Mouse (Mus musculus): ENCODE measurements around the gene Gm17087. TPM values are rescaled to one million over a fixed set of nuclear protein-coding genes. Genes with fewer than 3 reads are reported as not detected.

The Gm17087 gene
- polyA plus RNA-seq, 1 experiment from 2014 or later, result not detected

DNA sequence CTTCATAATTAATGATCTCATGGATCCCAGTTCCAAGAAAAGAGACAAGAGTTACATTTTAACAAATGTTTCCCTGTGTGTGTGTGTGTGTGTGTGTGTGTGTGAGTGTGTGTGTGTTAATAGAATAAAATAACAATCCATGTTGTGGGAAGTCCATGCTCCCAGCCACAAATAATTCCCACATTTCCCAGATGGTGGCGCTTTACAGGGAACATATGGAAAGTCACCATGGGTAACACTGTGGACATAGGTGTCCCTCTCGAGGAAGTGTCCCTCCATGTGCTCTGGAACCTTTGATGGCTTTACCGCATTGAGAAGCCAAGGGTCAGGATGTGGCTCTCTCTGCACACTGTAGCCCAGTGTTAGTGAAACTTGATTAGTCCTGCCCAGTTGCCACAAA is 38.1 kb downstream of the Gm17087 start:
- Histone ChIP-seq H3K4me2 (replicated peaks; ENCODE audit: low read depth, low read length) (no peak overlapping the region), H3K36me3 (ENCODE audit: control insufficient read depth, insufficient read depth, low read length) (no peaks in the 10 kb centered on the region), H3K27me3 (ENCODE audit: control insufficient read depth, insufficient read depth, low read length) (peaks cover 23% of the 10 kb centered on the region), H3K9ac (ENCODE audit: low read depth, low read length) (no peak overlapping the region), H3K4me1 (replicated peaks; ENCODE audit: control insufficient read depth, insufficient read depth, low read length) (peaks cover 6% of the 10 kb centered on the region), H3K9me3 (ENCODE audit: control insufficient read depth, low read length) (no peaks in the 10 kb centered on the region), H3K27ac (ENCODE audit: low read depth, low read length) (no peak overlapping the region), H3K4me3 (ENCODE audit: low read depth, low read length) (no peak overlapping the region)
- WGBS, result 76% methylated on average over 3 of the region's 3 CpGs
- no peak for ATAC-seq (ENCODE audit: low FRiP score)
- no peak for DNase-seq (ENCODE audit: low spot score)

DNA sequence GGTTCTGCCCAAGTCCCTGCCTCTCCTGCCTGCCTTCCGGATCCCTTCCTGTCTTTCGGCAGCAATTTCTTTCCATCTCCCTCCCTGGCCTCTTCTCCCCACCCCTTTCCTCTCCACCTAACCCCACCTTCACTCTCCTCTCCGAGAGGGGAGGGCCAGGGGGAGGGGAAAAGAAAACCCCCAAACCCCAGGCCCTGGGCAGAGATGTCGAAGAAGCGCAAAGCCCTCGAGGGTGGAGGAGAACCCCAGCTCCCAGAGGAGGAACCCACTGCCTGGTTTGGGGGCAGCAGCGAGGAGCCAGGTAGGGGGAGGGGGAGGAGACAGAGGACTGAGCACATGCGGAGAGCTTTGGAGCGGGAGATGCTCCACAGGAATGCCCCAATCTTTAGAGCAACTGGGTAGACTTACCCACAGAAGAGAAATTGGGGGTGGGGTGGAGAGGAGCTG is 39.9 kb downstream of the Gm17087 start:
- 16% methylated on average over 9 of the region's 9 CpGs for WGBS
- peaks cover 26% of the 10 kb centered on the region for H3K27me3 ChIP-seq (ENCODE audit: control insufficient read depth, insufficient read depth, low read length)
- ATAC-seq (ENCODE audit: low FRiP score) (no peak), DNase-seq (ENCODE audit: low spot score) (no peak)
- H3K27ac ChIP-seq (ENCODE audit: low read depth, low read length), result no peak overlapping the region
- no peak overlapping the region for H3K4me3 ChIP-seq (ENCODE audit: low read depth, low read length)
- no peak overlapping the region for H3K9ac ChIP-seq (ENCODE audit: low read depth, low read length)
- H3K9me3 ChIP-seq (ENCODE audit: control insufficient read depth, low read length), result no peaks in the 10 kb centered on the region
- no peaks in the 10 kb centered on the region for H3K36me3 ChIP-seq (ENCODE audit: control insufficient read depth, insufficient read depth, low read length)
- peaks cover 6% of the 10 kb centered on the region for H3K4me1 ChIP-seq (replicated peaks; ENCODE audit: control insufficient read depth, insufficient read depth, low read length)
- H3K4me2 ChIP-seq (replicated peaks; ENCODE audit: low read depth, low read length), result no peak overlapping the region

DNA sequence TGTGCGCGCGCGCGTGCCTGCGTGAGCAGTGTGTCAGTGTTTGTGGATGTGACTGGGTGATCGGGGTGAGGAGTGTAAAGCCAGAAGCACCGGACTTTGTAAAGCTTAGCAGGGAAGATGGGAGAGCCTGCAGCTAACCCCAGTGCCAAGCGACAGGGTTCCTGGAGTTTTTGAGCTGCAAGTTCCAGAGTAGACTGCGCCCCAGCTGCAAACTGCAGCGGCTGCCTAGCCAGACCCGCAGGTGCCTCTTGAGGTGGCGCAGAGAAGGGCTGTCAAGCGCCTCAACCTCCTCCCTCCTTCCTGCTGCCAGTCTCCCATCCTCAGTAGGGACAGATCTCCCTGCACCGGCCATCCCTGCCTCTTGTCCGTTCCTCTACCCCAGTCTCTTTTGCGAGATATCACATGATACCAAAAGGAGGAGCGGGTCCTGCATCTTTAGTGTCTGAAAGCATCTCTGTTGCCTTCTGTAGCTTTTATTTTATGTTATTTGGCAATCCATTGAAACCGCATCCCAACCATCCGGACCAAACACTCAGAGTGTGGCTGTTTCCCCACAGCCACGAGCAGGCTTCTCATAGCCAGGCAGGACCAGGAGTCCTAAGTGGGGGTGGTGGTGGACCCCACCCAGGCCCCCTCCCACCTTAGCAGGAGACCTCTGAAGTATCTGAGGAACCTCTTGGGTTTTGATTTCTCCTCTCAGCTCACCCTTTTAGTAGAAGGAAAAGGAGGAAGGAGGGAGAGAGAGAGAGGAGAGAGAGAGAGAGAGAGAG is 40.6 kb downstream of the Gm17087 start:
- Histone ChIP-seq H3K36me3 (ENCODE audit: control insufficient read depth, insufficient read depth, low read length) (no peaks in the 10 kb centered on the region), H3K27me3 (ENCODE audit: control insufficient read depth, insufficient read depth, low read length) (peaks cover 26% of the 10 kb centered on the region), H3K4me3 (ENCODE audit: low read depth, low read length) (peak overlapping the region; percentile 17; the same call in 1 of the 2 replicates), H3K9ac (ENCODE audit: low read depth, low read length) (no peak overlapping the region), H3K4me2 (replicated peaks; ENCODE audit: low read depth, low read length) (peak overlapping the region; percentile 33; the same call in 1 of the 2 replicates), H3K4me1 (replicated peaks; ENCODE audit: control insufficient read depth, insufficient read depth, low read length) (peaks cover 6% of the 10 kb centered on the region), H3K9me3 (ENCODE audit: control insufficient read depth, low read length) (no peaks in the 10 kb centered on the region), H3K27ac (ENCODE audit: low read depth, low read length) (no peak overlapping the region)
- WGBS, result 6% methylated on average over 21 of the region's 21 CpGs
- ATAC-seq (ENCODE audit: low FRiP score), result no peak
- DNase-seq (ENCODE audit: low spot score), result peak; percentile 46

DNA sequence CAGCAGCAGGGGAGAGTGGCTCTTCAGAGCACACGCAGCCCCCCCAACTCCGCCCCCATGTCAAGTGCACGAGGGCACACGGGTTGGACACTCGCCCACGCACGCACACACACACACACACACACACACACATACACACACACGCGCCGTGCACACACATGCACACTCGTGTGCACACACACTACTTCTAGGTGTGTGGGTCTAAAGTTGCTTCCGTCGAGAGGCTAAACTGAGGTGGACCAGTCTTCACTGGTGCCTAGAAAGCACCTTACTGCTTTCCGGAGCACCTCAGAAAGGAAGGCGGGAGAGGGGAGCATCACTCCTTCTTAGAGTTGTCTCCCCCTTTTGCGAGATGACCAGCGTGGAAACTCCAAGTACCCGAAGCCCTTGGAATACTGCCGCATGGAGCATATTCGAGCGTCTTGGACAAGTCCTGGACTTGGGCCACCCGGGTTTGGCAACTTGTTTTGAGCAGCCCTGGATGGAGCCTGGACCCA is 41.5 kb downstream of the Gm17087 start, which contains the start of gene Pde10a:
Gene Pde10a, plus strand, starts transcription at position 148 of the 497 bp plus-strand sequence.
- H3K27ac ChIP-seq (ENCODE audit: low read depth, low read length), result no peak within 1 kb of the TSS
- peaks cover 6% of the 10 kb centered on the region for H3K4me1 ChIP-seq (replicated peaks; ENCODE audit: control insufficient read depth, insufficient read depth, low read length)
- H3K4me2 ChIP-seq (replicated peaks; ENCODE audit: low read depth, low read length), result peak within 1 kb of the TSS; percentile 92
- peak within 1 kb of the TSS; percentile 51 for H3K4me3 ChIP-seq (ENCODE audit: low read depth, low read length)
- no peaks in the 10 kb centered on the region for H3K36me3 ChIP-seq (ENCODE audit: control insufficient read depth, insufficient read depth, low read length)
- peak; percentile 53 for DNase-seq (ENCODE audit: low spot score)
- WGBS, result 2% methylated on average over 22 of the region's 22 CpGs
- H3K27me3 ChIP-seq (ENCODE audit: control insufficient read depth, insufficient read depth, low read length), result peaks cover 26% of the 10 kb centered on the region
- peak; percentile 75 for ATAC-seq (ENCODE audit: low FRiP score)
- no peaks in the 10 kb centered on the region for H3K9me3 ChIP-seq (ENCODE audit: control insufficient read depth, low read length)
- H3K9ac ChIP-seq (ENCODE audit: low read depth, low read length), result peak within 1 kb of the TSS; percentile 68

DNA sequence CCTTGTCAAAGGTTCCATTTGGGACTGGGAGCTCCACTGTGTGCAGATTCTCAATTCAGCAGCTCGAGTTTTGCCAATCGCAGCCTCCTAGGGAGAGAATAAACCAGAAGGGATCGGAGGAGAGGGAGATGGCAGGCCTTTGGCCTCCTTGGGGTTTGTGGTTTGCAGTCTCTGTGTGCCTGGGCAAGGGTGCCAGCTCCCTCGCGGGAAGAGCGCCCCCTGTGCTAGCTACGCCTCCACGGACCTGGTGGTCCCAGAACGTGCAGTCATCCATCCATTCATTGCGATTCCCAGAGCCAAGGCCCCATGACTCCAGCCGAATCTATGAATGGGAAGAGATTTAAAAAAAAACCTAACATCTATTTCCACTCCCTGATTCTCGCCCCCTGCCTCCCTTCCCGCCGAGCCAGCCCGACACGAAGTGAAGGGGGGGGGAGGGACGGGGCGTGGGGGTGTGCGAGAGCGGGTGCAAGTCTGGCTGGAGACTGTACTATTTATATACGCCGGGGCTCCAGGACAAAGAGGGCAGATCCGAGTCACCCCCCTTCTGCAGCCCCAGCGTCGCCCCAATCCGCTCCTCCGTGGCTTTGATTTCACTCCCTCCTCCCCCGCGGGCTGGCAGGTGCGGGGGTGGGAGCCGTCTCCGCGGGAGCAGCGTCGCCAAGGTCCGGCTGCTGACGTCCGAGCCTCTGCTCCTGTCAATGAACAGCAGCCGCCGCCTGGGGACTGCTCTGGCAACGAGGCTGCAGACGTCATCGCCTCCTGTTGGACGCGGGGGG is 42.2 kb downstream of the Gm17087 start:
- Histone ChIP-seq H3K4me2 (replicated peaks; ENCODE audit: low read depth, low read length) (peak overlapping the region; percentile 92), H3K27ac (ENCODE audit: low read depth, low read length) (no peak overlapping the region), H3K9ac (ENCODE audit: low read depth, low read length) (peak overlapping the region; percentile 68), H3K27me3 (ENCODE audit: control insufficient read depth, insufficient read depth, low read length) (peaks cover 26% of the 10 kb centered on the region), H3K9me3 (ENCODE audit: control insufficient read depth, low read length) (no peaks in the 10 kb centered on the region), H3K36me3 (ENCODE audit: control insufficient read depth, insufficient read depth, low read length) (no peaks in the 10 kb centered on the region), H3K4me1 (replicated peaks; ENCODE audit: control insufficient read depth, insufficient read depth, low read length) (peaks cover 6% of the 10 kb centered on the region), H3K4me3 (ENCODE audit: low read depth, low read length) (peak overlapping the region; percentile 51)
- 2% methylated on average over 34 of the region's 45 CpGs for WGBS
- ATAC-seq (ENCODE audit: low FRiP score), result peak; percentile 91
- DNase-seq (ENCODE audit: low spot score), result peak; percentile 81

DNA sequence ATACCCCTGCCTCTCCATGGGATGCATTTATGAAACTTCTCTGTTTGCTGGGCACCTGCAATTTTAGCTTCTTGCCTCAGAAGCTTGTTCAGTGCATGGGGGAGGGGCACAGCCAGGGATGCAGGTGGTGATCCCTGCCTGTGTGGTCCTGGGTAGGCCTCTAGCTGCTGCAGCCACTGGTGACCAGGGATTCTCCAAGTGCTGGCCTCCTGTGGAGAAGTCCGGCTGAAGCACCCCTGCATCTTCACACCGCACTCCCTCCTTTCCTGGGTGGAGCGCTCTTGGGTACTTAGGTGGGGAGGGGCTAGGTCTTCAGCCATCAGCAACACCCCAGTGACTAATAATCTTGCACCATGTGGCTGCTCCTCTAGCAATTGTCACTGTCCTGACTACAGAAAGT is 42.8 kb downstream of the Gm17087 start:
- Histone ChIP-seq H3K4me2 (replicated peaks; ENCODE audit: low read depth, low read length) (peak overlapping the region; percentile 92), H3K4me1 (replicated peaks; ENCODE audit: control insufficient read depth, insufficient read depth, low read length) (peaks cover 6% of the 10 kb centered on the region), H3K9ac (ENCODE audit: low read depth, low read length) (peak overlapping the region; percentile 68), H3K4me3 (ENCODE audit: low read depth, low read length) (peak overlapping the region; percentile 51), H3K9me3 (ENCODE audit: control insufficient read depth, low read length) (no peaks in the 10 kb centered on the region), H3K27me3 (ENCODE audit: control insufficient read depth, insufficient read depth, low read length) (peaks cover 26% of the 10 kb centered on the region), H3K27ac (ENCODE audit: low read depth, low read length) (no peak overlapping the region), H3K36me3 (ENCODE audit: control insufficient read depth, insufficient read depth, low read length) (no peaks in the 10 kb centered on the region)
- 24% methylated on average over 3 of the region's 3 CpGs for WGBS
- DNase-seq (ENCODE audit: low spot score), result no peak
- peak; percentile 30; the same call in 1 of the 2 replicates for ATAC-seq (ENCODE audit: low FRiP score)

DNA sequence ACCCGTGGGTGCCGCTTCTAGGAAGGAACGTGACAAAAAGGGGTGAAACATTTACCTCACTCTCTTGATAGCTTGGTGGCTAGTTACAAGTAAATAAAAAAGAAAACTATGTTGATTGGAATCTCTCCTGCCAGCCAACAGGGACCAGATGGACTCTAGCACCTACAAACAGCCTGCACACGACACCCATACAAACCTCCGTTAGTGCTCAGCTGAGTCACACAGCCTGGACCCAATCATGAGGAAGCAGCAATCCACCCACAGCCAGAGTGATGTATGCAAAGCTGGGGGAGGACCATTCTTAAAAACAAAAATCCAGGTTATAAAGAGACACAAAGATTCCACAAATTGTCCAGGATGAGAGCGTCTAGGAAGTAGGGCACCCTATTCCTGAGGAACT is 50.7 kb downstream of the Gm17087 start:
- Histone ChIP-seq H3K4me2 (replicated peaks; ENCODE audit: low read depth, low read length) (no peak overlapping the region), H3K9me3 (ENCODE audit: control insufficient read depth, low read length) (no peaks in the 10 kb centered on the region), H3K4me1 (replicated peaks; ENCODE audit: control insufficient read depth, insufficient read depth, low read length) (no peaks in the 10 kb centered on the region), H3K4me3 (ENCODE audit: low read depth, low read length) (no peak overlapping the region), H3K27me3 (ENCODE audit: control insufficient read depth, insufficient read depth, low read length) (peaks cover 2% of the 10 kb centered on the region; the same call in 1 of the 2 replicates), H3K9ac (ENCODE audit: low read depth, low read length) (no peak overlapping the region), H3K27ac (ENCODE audit: low read depth, low read length) (no peak overlapping the region), H3K36me3 (ENCODE audit: control insufficient read depth, insufficient read depth, low read length) (no peaks in the 10 kb centered on the region)
- ATAC-seq (ENCODE audit: low FRiP score) (no peak), DNase-seq (ENCODE audit: low spot score) (no peak)
- WGBS, result 83% methylated on average over 6 of the region's 6 CpGs

Measured in hindbrain, embryonic 11.5 days (tissue).